ENCODE assay signal across 9 mouse cellular contexts in the genomic region with DNA sequence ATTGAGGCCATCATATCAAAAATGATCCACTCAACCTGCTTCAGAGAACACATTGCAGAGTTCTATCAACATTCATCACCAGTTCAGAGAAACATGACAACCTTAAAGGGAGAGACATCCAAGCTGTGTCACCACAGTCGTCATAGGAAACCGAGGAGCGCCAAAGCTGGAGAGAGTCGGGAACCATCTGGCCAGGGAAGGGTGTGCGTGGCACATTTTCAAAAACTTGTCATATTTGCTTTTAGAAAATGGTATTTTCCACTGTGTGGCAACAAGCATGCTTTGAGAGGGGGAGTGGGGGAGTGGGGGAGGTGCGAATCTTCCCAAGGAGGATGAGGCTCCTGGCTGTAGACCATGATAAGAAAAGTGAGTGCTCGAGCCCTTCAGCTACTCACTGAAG.
A peak's percentile ranks its signal among the peaks of the same experiment; 100 is the strongest.
DNase-seq lines count a peak whose midpoint lies in the region; ATAC-seq and TF ChIP-seq lines count a peak whose summit lies in the region.
"Had no signal": no experiment of that assay in that cellular context is flagged by ENCODE, and none has a peak within 500 bp of the region (broad histone marks: within the 10 kb centered on the region; RNA-seq: fewer than 3 reads in every experiment).

No protein-coding gene starts in this region.

- ATAC-seq in forebrain, postnatal 0 days = peak; percentile 89
- no peak for ATAC-seq in megakaryocyte-erythroid progenitor cell, adult 5-6 weeks (replicated peaks; ENCODE audit: low FRiP score, low TSS enrichment, poor library complexity, severe bottlenecking)

- intact Hi-C loops in heart, postnatal 10 days (cut with DNase I) = no loop called here
- intact Hi-C loops in left cerebral cortex, adult 2 months (cut with DNase I) = no loop called here
- intact Hi-C loops in gastrocnemius, postnatal 36 days (cut with DNase I) = no loop called here

- no peak for TF ChIP-seq CTCF in forebrain, postnatal 0 days (IDR thresholded peaks at IDR 0.05; ENCODE audit: low read depth)
- no peak for TF ChIP-seq CTCF in left cerebral cortex, adult 2 months (IDR thresholded peaks at IDR 0.05)

- H3K4me3 ChIP-seq in forebrain, postnatal 0 days (ENCODE audit: low read depth, low read length) = no peak overlapping the region
- no peak overlapping the region for H3K4me3 ChIP-seq in left cerebral cortex, adult 2 months

- H3K36me3 ChIP-seq in forebrain, postnatal 0 days (ENCODE audit: insufficient read depth) = peaks cover 6% of the 10 kb centered on the region

- 0 out of 2 replicates have a peak, but pooled peaks cover 2% of the 10 kb centered on the region for H3K9me3 ChIP-seq in forebrain, postnatal 0 days (ENCODE audit: low read length)

- no peak overlapping the region for H3K4me2 ChIP-seq in forebrain, postnatal 0 days (ENCODE audit: low read depth)

- H3K27me3 ChIP-seq in forebrain, postnatal 0 days (ENCODE audit: insufficient read depth, low read length) = no peaks in the 10 kb centered on the region

- 42% methylated on average over 7 of the region's 7 CpGs for WGBS in forebrain, postnatal 0 days

- no peak overlapping the region for H3K27ac ChIP-seq in forebrain, postnatal 0 days (ENCODE audit: low read depth, low read length)
- peak overlapping the region; percentile 47 for H3K27ac ChIP-seq in left cerebral cortex, adult 2 months

- DNase-seq in heart, postnatal 10 days = peak; percentile 20 to 40
- no peak for DNase-seq in heart, adult 9 months (ENCODE audit: low spot score in 2 of 2)
- DNase-seq in forebrain, postnatal 0 days = peak; percentile 91
- DNase-seq in left cerebral cortex, adult 2 months (ENCODE audit: extremely low spot score in 1 of 2, low spot score in 2 of 2) = peak; percentile 52 to 58
- DNase-seq in lung, postnatal 36 days = peak; percentile 37
- no peak for DNase-seq in thymus, postnatal 36 days
- no peak for DNase-seq in gastrocnemius, postnatal 36 days
- DNase-seq: heart, adult 18-20 months had no signal

- no peaks in the 10 kb centered on the region for H3K4me1 ChIP-seq in forebrain, postnatal 0 days (ENCODE audit: insufficient read depth)

- no peak overlapping the region for H3K9ac ChIP-seq in forebrain, postnatal 0 days

Comparison
In these comparisons a context has a peak if more than half of its experiments do, and no peak if none do; other contexts are left out.
1. DNase-seq: peak in heart, postnatal 10 days (2 of 2), forebrain, postnatal 0 days (single experiment), left cerebral cortex, adult 2 months (2 of 2) and lung, postnatal 36 days (single experiment); none in heart, adult 9 months (0 of 2), thymus, postnatal 36 days (0 of 2) and gastrocnemius, postnatal 36 days (0 of 2).